Mouse (Mus musculus) spleen, adult 2 months (tissue): ENCODE results near the gene Stt3b.

Experiments
- CTCF ChIP-seq: fragments of 200-500 bp; IDR thresholded peaks from 2 replicates; pipeline ENCODE4 v1.5.1; 2011; ENCODE audit warnings: mild to moderate bottlenecking, inconsistent platforms; ENCODE audit not compliant: insufficient read depth, insufficient read length, insufficient replicate concordance; ENCODE audit errors: extremely low read depth
- POLR2A ChIP-seq: fragments of 200-500 bp; IDR thresholded peaks from 2 replicates; pipeline ENCODE4 v1.6.1; 2011; ENCODE audit warnings: low read depth, low read length, inconsistent platforms

DNA sequence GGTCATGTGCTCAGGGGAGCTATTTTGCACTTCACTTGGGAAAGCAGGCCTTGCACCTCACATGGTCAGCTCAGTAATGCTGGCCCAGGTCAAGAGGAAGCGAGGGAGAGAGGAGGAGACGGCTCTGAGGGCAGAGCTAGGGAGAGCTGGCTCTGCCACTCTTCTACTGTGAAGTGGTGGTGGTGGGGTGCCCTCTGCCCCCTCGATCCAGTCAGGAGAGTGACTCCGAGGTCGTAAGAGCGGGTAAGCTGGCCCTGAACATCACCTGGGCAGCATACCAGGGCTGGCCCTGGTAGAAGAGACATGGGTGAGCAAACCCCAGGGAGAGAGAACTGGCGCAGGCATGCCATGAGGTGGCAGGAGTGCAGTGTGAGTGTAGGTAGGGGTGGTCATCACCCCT, 8.6 kb downstream of the Stt3b start:
- TF ChIP-seq CTCF = no peak
- TF ChIP-seq POLR2A = no peak
